Mouse (Mus musculus): Measurements from ENCODE around the gene Map4.

DNA sequence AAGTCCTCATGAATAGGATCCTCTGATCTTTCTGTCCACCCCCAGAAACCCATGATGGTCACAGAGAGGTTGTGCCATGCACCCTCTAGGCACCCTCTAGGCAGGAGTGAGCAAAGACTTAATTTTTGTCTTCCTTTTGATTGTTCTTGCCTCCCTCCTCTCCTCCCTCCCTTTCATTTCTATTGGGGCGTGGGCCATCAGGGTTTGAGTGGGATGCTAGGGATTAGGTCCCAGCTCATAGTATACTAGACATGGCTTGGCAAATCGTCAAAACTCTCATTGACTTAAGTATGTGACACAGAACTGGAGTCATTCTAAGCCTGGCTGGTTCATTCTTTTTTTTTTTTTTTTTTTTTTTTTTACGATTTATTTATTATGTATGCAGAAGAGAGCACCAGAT, 123.5 kb downstream of the Map4 start:
- TF ChIP-seq CTCF (IDR thresholded peaks at IDR 0.05; ENCODE audit: low read depth) (no peak), EP300 (optimal IDR thresholded peaks at IDR 0.05) (no peak)

Measured in stomach, postnatal 0 days (tissue).